Mouse (Mus musculus) neural tube, embryonic 14.5 days (tissue): Measurements from ENCODE around the gene Pacs2. TPM values are rescaled to one million over a fixed set of nuclear protein-coding genes. Genes with fewer than 3 reads are reported as not detected.

Source experiments
- ATAC-seq: fragments of 200-750 bp; cut with Nextera tagmentation; 2 replicates; pipeline ENCODE4 v1.8.0; 2017; ENCODE audit warnings: low read depth, mild to moderate bottlenecking, moderate TSS enrichment, moderate library complexity
- H3K27ac ChIP-seq: fragments of 300-500 bp; sonication (generic); 2 replicates; pipeline ENCODE4 v1.5.1; 2014; ENCODE audit warnings: low read depth, mild to moderate bottlenecking, control low read depth, low read length, moderate library complexity, mixed read lengths
- H3K27me3 ChIP-seq: fragments of 300-500 bp; sonication (generic); 2 replicates; pipeline ENCODE4 v1.6.1; 2014; ENCODE audit warnings: low read length; ENCODE audit not compliant: control insufficient read depth, insufficient read depth
- H3K36me3 ChIP-seq: fragments of 300-500 bp; sonication (generic); 2 replicates; pipeline ENCODE4 v1.6.1; 2014; ENCODE audit warnings: low read length, mixed read lengths; ENCODE audit not compliant: control insufficient read depth, insufficient read depth
- H3K4me1 ChIP-seq: fragments of 300-500 bp; sonication (generic); 2 replicates; pipeline ENCODE4 v1.6.1; 2014; ENCODE audit warnings: low read length; ENCODE audit not compliant: control insufficient read depth, insufficient read depth
- H3K4me2 ChIP-seq: fragments of 300-500 bp; sonication (generic); 2 replicates; pipeline ENCODE4 v1.6.1; 2014; ENCODE audit warnings: mild to moderate bottlenecking, low read depth, low read length, control low read depth
- H3K4me3 ChIP-seq: fragments of 300-500 bp; sonication (generic); 2 replicates; pipeline ENCODE4 v1.5.1; 2014; ENCODE audit warnings: low read depth, low read length, control low read depth, mixed read lengths
- H3K9ac ChIP-seq: fragments of 300-500 bp; sonication (generic); replicated peaks from 2 replicates; pipeline ENCODE4 v1.6.1; 2014; ENCODE audit warnings: low read depth, mild to moderate bottlenecking, control low read depth, low read length, mixed read lengths
- H3K9me3 ChIP-seq: fragments of 300-500 bp; sonication (generic); 2 replicates; pipeline ENCODE4 v1.6.1; 2016; ENCODE audit warnings: low read length; ENCODE audit not compliant: control insufficient read depth
- WGBS: fragments of 180-500 bp; shearing (Covaris S2); extraction: QIAGEN DNeasy Blood & Tissue Kit; methylation state at CpG from one replicate; pipeline ENCODE4 v1.1.7; 2014; 5-methylcytosine and 5-hydroxymethylcytosine counted together
- polyA plus RNA-seq: library from polyadenylated mRNA; unstranded; fragments of >200 nt; fragmentation: Nextera tagmentation; extraction: Ambion mirVana; gene quantifications from 2 replicates; pipeline ENCODE4 v1.2.1, GENCODE M21; 2014

Gene Pacs2
- polyA plus RNA-seq, 1 experiment from 2014 or later = 29.4 TPM

DNA sequence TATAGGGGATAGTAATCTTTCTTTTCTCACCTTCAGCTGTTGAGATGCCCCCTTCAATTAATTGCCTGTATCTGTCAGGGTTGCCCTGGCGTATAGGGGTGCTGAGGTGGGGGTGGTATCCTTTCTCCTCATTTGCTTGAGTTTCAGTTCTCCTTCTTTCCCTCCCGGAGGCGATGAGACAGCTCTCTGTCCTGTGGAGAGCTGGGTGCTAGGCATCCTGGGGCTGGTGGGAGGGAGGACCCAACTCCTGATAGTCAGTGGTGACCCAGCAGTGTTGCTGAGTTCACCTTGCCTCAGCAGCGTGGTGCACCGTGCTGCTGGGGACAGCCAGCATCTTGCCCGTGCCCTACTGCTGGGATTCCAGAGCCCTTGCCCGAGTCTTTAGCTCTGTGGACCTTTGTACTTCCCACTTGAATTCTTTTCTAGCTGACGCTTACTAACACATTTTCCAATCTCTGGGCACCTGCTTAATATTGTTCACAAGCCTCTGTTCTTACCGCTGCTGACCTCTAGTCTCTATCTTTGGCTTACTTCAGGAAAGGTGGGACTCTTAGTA lies 3.2 kb downstream of the Pacs2 start:
- no peak overlapping the region for H3K27ac ChIP-seq
- peaks cover 33% of the 10 kb centered on the region for H3K4me1 ChIP-seq
- 87% methylated on average over 9 of the region's 9 CpGs for WGBS
- no peak overlapping the region for H3K4me3 ChIP-seq
- no peak overlapping the region for H3K9ac ChIP-seq
- H3K36me3 ChIP-seq = 0 out of 2 replicates have a peak, but pooled peaks cover 5% of the 10 kb centered on the region
- H3K27me3 ChIP-seq = no peaks in the 10 kb centered on the region; the same call in 1 of the 2 replicates
- ATAC-seq = no peak
- H3K9me3 ChIP-seq = no peaks in the 10 kb centered on the region
- H3K4me2 ChIP-seq = no peak overlapping the region

DNA sequence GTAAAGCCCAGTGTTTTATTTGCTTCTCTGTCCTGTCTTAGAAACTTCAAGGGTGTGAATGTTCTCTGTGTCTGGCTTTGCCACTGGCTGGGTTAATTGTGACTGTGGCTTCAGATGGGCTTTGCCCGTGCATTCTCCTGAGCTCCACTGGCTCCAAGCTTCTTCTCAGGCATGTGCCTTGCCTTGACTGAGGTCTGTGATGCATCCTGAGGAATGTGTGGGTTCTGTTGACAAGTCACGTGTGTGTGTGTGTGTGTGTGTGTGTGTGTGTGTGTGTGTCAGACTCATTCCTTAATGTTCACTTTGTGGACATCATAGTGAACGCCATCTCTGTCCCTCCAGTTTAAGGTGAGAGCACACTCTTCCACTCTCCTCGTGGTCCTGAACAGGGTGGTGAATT lies 4.5 kb downstream of the Pacs2 start:
- Histone ChIP-seq H3K27ac (no peak overlapping the region), H3K9me3 (no peaks in the 10 kb centered on the region), H3K36me3 (0 out of 2 replicates have a peak, but pooled peaks cover 5% of the 10 kb centered on the region), H3K9ac (no peak overlapping the region), H3K27me3 (no peaks in the 10 kb centered on the region; the same call in 1 of the 2 replicates), H3K4me2 (no peak overlapping the region), H3K4me1 (peaks cover 22% of the 10 kb centered on the region), H3K4me3 (no peak overlapping the region)
- 93% methylated on average over 4 of the region's 4 CpGs for WGBS
- no peak for ATAC-seq

DNA sequence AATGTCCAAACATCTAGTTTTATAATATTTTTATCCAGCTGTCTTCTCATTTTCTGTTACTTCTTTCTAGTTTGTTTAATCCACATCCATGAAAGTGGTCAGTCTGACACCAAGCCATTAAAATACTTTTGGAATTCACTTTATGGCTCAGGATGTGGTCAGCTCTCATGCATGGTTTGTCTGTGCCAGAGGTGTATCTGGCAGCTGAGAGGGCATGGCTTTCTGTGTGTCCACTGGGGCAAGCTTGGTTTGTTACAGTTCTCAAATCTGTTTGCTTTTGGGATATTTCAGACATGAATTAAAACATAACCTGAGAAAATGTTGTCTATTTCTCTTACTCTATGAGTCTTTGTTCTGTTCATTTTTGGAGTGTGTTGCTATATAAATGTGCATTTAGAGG lies 7.2 kb downstream of the Pacs2 start:
- Histone ChIP-seq H3K27ac (no peak overlapping the region), H3K4me1 (peaks cover 5% of the 10 kb centered on the region; the same call in 1 of the 2 replicates), H3K4me3 (no peak overlapping the region), H3K9me3 (no peaks in the 10 kb centered on the region), H3K4me2 (no peak overlapping the region), H3K27me3 (no peaks in the 10 kb centered on the region), H3K9ac (no peak overlapping the region), H3K36me3 (0 out of 2 replicates have a peak, but pooled peaks cover 5% of the 10 kb centered on the region)
- no peak for ATAC-seq

DNA sequence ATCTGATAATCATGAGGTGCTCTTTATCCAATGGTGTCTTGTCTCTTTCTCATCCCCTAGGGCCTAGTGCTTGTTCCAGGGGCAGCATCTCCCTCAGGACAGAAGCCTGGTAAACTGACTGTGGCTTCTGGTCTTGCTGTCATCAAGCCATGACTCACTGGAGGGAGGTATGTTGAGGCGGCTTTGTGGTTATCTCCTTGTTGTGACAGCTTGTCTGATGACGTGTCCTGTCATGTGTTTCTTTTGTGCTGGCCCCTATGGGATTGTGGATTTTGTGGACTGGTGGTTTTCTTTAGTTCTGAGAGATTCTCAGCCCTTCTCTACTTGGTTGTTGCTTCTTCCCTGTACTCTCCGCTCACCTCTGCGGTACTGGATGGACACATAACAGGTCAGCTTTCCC lies 8.8 kb downstream of the Pacs2 start:
- Histone ChIP-seq H3K27ac (no peak overlapping the region), H3K27me3 (no peaks in the 10 kb centered on the region)
- 91% methylated on average over 4 of the region's 4 CpGs for WGBS

DNA sequence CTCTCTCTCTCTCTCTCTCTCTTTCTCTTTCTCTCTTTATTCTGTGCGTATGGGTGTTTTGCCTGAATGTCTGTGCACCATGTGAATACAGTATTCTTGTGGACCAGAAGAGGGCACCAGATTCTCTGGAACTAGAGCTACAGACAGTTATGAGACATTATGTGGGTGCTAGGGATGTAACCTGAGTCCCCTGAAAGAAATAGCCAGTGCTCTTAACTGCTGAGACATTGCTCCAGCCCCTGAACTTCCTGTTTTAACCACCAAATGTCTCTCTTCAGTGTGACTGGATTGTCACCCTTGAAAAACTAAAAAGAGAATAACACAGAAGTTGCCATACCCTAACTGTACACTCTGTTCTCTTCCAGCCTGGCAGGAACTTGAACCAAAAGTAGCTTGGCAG lies 12.2 kb downstream of the Pacs2 start:
- no peak overlapping the region for H3K9ac ChIP-seq
- H3K4me1 ChIP-seq = peaks cover 7% of the 10 kb centered on the region; the same call in 1 of the 2 replicates
- no peaks in the 10 kb centered on the region for H3K27me3 ChIP-seq
- H3K36me3 ChIP-seq = no peaks in the 10 kb centered on the region
- H3K9me3 ChIP-seq = no peaks in the 10 kb centered on the region
- H3K4me3 ChIP-seq = no peak overlapping the region
- no peak for ATAC-seq
- no peak overlapping the region for H3K4me2 ChIP-seq
- H3K27ac ChIP-seq = no peak overlapping the region
- WGBS = 100% methylated on average over 1 of the region's 1 CpGs

More for the DNA sequence above, 8.8 kb downstream of the Pacs2 start:
- Histone ChIP-seq H3K4me1 (peaks cover 6% of the 10 kb centered on the region; the same call in 1 of the 2 replicates), H3K4me2 (no peak overlapping the region), H3K9me3 (no peaks in the 10 kb centered on the region), H3K36me3 (0 out of 2 replicates have a peak, but pooled peaks cover 5% of the 10 kb centered on the region), H3K4me3 (no peak overlapping the region), H3K9ac (no peak overlapping the region)
- ATAC-seq = no peak

DNA sequence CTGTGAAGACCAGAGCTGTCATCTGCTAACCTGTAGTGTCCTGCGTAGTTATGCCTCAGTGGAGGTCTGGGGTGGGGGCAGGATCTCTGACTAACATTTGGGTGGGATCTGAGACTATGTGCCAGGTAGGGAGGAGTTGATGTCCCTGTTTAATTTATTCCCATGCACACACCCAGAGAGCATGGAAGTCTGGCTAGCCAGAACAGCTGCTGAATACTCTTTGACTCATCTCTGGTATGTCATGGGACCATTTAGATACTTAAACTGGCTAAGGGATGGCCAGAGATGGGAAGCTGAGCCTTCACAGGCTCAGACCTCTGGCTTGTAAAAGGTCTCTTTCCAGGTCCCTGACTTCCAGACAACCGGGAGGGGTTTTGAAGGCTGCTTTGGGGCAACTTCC lies 13.2 kb downstream of the Pacs2 start:
- Histone ChIP-seq H3K4me3 (no peak overlapping the region), H3K36me3 (no peaks in the 10 kb centered on the region), H3K27ac (no peak overlapping the region), H3K27me3 (no peaks in the 10 kb centered on the region), H3K9ac (no peak overlapping the region), H3K4me2 (no peak overlapping the region), H3K4me1 (peaks cover 12% of the 10 kb centered on the region), H3K9me3 (no peaks in the 10 kb centered on the region)
- 79% methylated on average over 2 of the region's 2 CpGs for WGBS
- ATAC-seq = no peak

DNA sequence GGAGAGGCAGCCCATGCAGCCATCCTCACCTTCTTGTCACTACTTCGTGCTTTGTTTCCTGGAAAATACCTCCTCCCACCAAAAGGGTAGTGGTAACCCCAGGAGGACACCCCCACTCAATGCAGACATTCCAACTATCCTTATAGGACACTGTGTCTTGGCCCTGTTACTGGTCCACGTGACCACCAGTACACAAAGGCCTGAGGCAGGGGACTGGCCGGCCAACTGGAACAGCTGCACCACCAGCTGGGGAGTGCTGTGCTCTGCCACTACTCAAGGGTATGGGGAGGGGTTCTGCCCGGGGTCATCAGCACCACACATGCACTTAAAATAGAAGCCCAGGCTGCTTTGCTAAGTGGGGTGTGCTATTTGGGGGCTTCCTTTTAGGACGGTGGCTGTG lies 13.8 kb downstream of the Pacs2 start:
- Histone ChIP-seq H3K27me3 (no peaks in the 10 kb centered on the region), H3K4me2 (no peak overlapping the region), H3K4me3 (no peak overlapping the region), H3K9ac (no peak overlapping the region), H3K9me3 (no peaks in the 10 kb centered on the region), H3K36me3 (no peaks in the 10 kb centered on the region), H3K27ac (peak overlapping the region; percentile 16; the same call in 1 of the 2 replicates), H3K4me1 (peaks cover 13% of the 10 kb centered on the region)
- WGBS = 37% methylated on average over 5 of the region's 5 CpGs
- peak; percentile 25; the same call in 1 of the 2 replicates for ATAC-seq

DNA sequence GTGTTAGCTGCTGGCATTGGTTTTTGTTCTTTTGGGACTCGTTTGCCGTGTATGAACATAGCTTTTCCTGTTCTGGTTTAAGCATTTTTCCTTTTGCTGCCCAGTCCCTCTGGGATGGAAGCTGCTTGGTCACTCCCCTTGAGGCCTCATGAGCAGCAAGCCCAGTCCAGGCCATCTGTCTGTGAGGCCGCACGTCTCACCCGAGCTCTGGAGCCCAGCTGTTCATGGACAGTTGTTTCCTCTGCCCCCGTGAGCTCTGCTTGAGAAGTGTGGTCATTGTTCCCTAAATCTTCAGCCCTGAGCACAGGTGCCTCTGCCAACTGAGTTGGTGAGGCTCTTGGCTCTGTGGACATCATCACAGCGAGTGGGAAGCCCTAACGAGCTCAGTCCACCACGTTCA lies 14.6 kb downstream of the Pacs2 start:
- H3K4me3 ChIP-seq = no peak overlapping the region
- peaks cover 13% of the 10 kb centered on the region for H3K4me1 ChIP-seq
- no peak overlapping the region for H3K9ac ChIP-seq
- WGBS = 56% methylated on average over 9 of the region's 9 CpGs
- no peaks in the 10 kb centered on the region for H3K27me3 ChIP-seq
- H3K27ac ChIP-seq = no peak overlapping the region
- no peak overlapping the region for H3K4me2 ChIP-seq
- no peaks in the 10 kb centered on the region for H3K36me3 ChIP-seq
- ATAC-seq = no peak
- H3K9me3 ChIP-seq = no peaks in the 10 kb centered on the region

DNA sequence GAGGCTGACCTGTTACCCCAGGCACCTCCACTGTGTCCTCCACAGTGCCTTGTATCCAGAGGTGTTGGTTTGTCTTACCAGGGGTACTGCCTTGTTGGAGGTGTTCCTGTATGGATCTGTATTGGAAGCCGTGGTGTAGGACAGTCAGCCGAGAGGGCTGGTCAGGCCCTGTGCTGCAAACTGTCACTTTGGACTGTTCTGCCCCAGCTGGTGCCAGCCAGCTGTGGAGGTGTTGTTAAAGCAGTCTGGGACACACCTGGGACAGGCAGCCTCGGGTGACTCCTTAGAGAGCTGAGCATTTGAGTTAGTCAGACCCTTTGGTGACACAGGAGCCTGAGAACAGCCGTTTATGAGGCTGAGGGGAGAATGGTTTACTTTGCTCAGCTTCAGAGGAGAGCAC lies 15.7 kb downstream of the Pacs2 start:
- H3K4me3 ChIP-seq = no peak overlapping the region
- no peaks in the 10 kb centered on the region for H3K27me3 ChIP-seq
- H3K4me2 ChIP-seq = no peak overlapping the region
- no peak overlapping the region for H3K27ac ChIP-seq
- no peaks in the 10 kb centered on the region for H3K9me3 ChIP-seq
- no peaks in the 10 kb centered on the region for H3K36me3 ChIP-seq
- H3K9ac ChIP-seq = no peak overlapping the region
- ATAC-seq = no peak
- H3K4me1 ChIP-seq = peaks cover 13% of the 10 kb centered on the region
- WGBS = 73% methylated on average over 4 of the region's 4 CpGs
